Mouse (Mus musculus) heart, embryonic 15.5 days (tissue): ENCODE data around the gene Tnfrsf1b. TPM values are rescaled to one million over a fixed set of nuclear protein-coding genes. Genes with fewer than 3 reads are reported as not detected.

Source experiments
- ATAC-seq: fragments of 200-750 bp; cut with Nextera tagmentation; replicated peaks from 2 replicates; pipeline ENCODE4 v1.8.0; 2017; ENCODE audit warnings: low read depth, moderate TSS enrichment; ENCODE audit not compliant: insufficient number of reproducible peaks, insufficient read depth, low FRiP score
- H3K27ac ChIP-seq: fragments of 300-500 bp; sonication (generic); 2 replicates; pipeline ENCODE4 v1.5.1; 2015; ENCODE audit warnings: mild to moderate bottlenecking, inconsistent platforms
- H3K27me3 ChIP-seq: fragments of 300-500 bp; sonication (generic); 2 replicates; pipeline ENCODE4 v1.6.1; 2015; ENCODE audit warnings: inconsistent platforms
- H3K36me3 ChIP-seq: fragments of 300-500 bp; sonication (generic); 2 replicates; pipeline ENCODE4 v1.6.1; 2015; ENCODE audit warnings: mild to moderate bottlenecking, inconsistent platforms
- H3K4me1 ChIP-seq: fragments of 300-500 bp; sonication (generic); replicated peaks from 2 replicates; pipeline ENCODE4 v1.6.1; 2015; ENCODE audit warnings: inconsistent platforms
- H3K4me2 ChIP-seq: fragments of 300-500 bp; sonication (generic); 2 replicates; pipeline ENCODE4 v1.6.1; 2015; ENCODE audit warnings: inconsistent platforms, mild to moderate bottlenecking, moderate library complexity
- H3K4me3 ChIP-seq: fragments of 300-500 bp; sonication (generic); 2 replicates; pipeline ENCODE4 v1.5.1; 2015; ENCODE audit warnings: mild to moderate bottlenecking, inconsistent platforms
- H3K9ac ChIP-seq: fragments of 300-500 bp; sonication (generic); 2 replicates; pipeline ENCODE4 v1.6.1; 2015; ENCODE audit warnings: mild to moderate bottlenecking, inconsistent platforms
- H3K9me3 ChIP-seq: fragments of 300-500 bp; sonication (generic); replicated peaks from 2 replicates; pipeline ENCODE4 v1.6.1; 2016; ENCODE audit warnings: inconsistent platforms
- WGBS: fragments of 180-500 bp; shearing (Covaris S2); methylation state at CpG from one replicate; pipeline ENCODE4 v1.1.7; 2015; ENCODE audit warnings: mixed read lengths; 5-methylcytosine and 5-hydroxymethylcytosine counted together
- polyA plus RNA-seq: library from polyadenylated mRNA; unstranded; fragments of >200 nt; fragmentation: Nextera tagmentation; extraction: Ambion mirVana; gene quantifications from 2 replicates; pipeline ENCODE4 v1.2.1, GENCODE M21; 2015

Gene Tnfrsf1b
- polyA plus RNA-seq: 2.9 and 6.0 TPM in 2 replicates

DNA sequence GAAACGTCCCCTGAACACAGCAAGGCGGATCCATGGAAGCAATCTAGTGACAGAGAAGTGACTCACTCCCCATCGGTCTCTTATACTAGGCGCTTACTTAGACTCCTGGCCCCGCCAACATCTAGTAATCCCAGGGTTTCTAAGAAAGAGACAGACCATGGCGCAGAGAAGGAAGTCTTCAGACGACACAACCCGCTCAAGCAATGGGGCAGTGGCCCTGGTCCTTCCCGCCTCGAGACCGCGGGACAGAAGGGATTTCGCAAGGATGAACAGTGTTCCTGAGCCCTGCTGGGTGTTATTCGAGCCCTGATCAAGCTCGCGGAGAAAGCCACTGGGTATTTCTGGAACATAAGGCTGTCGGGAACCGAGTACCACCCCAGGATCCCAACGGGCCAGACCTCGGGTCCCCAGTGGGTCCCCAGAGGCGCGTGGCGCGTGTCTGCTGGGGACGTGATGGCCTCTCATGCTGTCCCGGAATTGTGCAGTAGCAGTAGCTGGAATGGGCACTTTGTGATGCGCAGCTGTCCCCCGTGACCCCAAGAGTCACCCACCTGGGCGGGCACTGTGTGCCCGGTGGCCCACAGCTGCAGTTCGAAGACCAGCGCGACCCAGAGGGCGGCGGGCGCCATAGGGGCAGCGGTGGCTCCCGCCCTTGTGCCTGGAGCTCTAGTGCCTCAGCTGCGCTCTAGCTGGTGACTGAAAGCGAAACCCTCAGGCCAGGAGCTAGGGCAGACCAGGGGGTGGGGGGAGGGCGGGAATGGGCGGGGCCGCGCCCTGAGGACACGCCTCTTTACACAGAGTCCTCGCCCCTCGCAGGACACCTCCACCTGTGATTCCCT, at the start of gene Tnfrsf1b:
Tnfrsf1b (minus strand) TSS at position 698 of the 839 bp plus-strand sequence.
- WGBS: 1% methylated on average over 47 of the region's 47 CpGs

DNA sequence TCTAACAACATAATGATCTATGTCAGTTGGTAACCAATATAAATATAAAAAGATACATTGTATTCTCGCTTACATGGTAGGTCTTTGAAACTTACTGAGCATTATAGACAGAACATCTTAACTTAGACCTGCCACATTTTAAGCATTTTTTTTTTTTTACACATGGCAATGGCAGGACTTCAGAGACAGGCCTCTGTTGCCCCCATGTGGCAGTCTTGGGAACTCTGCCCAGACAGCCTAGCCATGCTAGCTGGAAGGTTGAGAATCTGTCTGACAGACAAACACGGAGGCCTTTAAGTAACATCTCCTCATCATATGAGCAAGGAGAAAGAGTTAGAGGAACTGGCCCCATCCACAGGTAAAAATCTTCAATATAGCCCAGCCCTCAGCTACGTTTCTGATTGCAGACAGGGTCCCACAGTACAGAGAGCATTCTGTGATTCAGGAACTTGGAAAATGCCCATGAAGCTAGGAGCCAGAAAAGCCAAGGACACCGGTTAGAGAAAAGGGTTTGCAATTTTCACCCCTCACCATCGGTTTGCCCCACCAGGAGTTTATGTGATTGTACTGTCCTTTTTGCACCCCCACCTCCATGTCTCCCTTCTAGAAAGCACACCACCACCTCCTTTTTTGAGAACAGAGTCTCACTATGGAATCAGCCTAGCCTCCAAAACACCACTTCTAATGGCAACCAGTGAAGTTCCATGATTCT, 49.1 kb upstream of the Tnfrsf1b start:
- Histone ChIP-seq H3K4me3 (no peak overlapping the region), H3K27ac (no peak overlapping the region), H3K36me3 (no peaks in the 10 kb centered on the region), H3K27me3 (no peaks in the 10 kb centered on the region), H3K4me1 (no peaks in the 10 kb centered on the region), H3K9me3 (no peaks in the 10 kb centered on the region), H3K9ac (no peak overlapping the region), H3K4me2 (no peak overlapping the region)
- ATAC-seq: no peak
- WGBS: 44% methylated on average over 5 of the region's 5 CpGs

More for the DNA sequence above, at the start of gene Tnfrsf1b:
- peaks cover 10% of the 10 kb centered on the region for H3K4me1 ChIP-seq
- H3K4me3 ChIP-seq: peak within 1 kb of the TSS; percentile 61
- peak; percentile 78 for ATAC-seq
- no peaks in the 10 kb centered on the region for H3K36me3 ChIP-seq
- H3K9me3 ChIP-seq: no peaks in the 10 kb centered on the region
- H3K27me3 ChIP-seq: peaks cover 35% of the 10 kb centered on the region
- H3K9ac ChIP-seq: peak within 1 kb of the TSS; percentile 56
- H3K27ac ChIP-seq: no peak within 1 kb of the TSS
- peak within 1 kb of the TSS; percentile 91 for H3K4me2 ChIP-seq

DNA sequence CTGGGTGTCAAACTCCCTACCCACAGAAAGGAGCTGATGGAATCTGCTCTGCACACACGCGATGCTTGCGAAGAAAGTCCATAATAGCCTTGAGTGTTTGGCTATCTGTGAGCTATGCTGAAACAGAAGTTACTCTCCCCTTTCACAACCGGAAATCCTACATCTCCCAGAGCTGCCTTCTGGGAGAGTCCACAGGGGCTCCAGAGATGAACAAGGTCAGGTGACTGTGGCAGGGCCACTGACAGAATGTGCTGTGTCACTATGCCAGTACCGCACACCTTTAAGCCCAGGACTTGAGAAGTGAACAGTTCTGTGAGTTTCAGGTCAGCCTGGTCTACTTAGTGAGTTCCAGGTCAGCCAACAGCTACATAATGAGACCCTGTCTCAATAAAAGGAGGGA, 47.9 kb upstream of the Tnfrsf1b start:
- no peaks in the 10 kb centered on the region for H3K36me3 ChIP-seq
- H3K9me3 ChIP-seq: no peaks in the 10 kb centered on the region
- H3K27ac ChIP-seq: no peak overlapping the region
- H3K27me3 ChIP-seq: no peaks in the 10 kb centered on the region
- no peak overlapping the region for H3K9ac ChIP-seq
- no peak overlapping the region for H3K4me3 ChIP-seq
- 81% methylated on average over 5 of the region's 5 CpGs for WGBS
- no peak for ATAC-seq
- no peak overlapping the region for H3K4me2 ChIP-seq
- H3K4me1 ChIP-seq: no peaks in the 10 kb centered on the region

DNA sequence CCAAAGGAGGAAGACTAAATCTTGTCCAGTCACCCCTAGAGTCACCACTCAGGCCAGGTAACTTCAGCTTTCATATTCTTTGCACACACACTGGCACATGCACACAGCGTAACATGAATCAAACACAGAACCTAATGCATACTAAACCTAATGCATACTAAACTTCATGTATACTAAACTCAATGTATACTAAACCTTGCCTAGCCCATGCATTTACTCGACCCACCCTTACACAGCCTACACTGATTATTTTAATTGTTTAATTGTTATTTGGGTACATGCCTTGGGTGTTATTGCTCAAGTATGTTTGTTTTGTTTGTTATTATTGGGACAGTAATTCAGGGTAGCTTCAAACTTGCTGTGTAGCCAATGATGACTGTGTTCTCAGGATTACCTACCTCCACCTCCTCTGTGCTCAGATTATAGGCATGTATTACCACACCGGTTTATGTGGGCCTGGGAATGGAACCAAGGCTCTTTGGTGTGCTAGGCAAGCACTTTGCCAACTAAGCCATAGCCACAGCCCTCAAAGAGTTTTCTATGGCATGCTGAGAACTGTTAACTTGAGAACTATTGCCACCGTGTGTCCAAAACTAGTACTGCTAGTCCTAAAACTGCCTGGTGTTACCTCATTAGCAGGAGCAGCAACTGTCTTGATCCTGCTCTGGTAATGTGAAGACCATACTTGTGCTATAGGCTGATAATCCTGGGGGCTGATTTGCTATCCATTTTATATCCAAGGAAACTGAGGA, 39.9 kb upstream of the Tnfrsf1b start:
- Histone ChIP-seq H3K9me3 (no peaks in the 10 kb centered on the region), H3K9ac (no peak overlapping the region), H3K4me3 (no peak overlapping the region), H3K27ac (no peak overlapping the region), H3K4me2 (no peak overlapping the region), H3K36me3 (no peaks in the 10 kb centered on the region), H3K4me1 (no peaks in the 10 kb centered on the region), H3K27me3 (no peaks in the 10 kb centered on the region)
- ATAC-seq: peak; percentile 31; the same call in 1 of the 2 replicates
- WGBS: 37% methylated on average over 4 of the region's 4 CpGs

- no peak overlapping the region for H3K4me2 ChIP-seq
- H3K9me3 ChIP-seq: no peaks in the 10 kb centered on the region
- no peaks in the 10 kb centered on the region for H3K27me3 ChIP-seq
- no peaks in the 10 kb centered on the region for H3K36me3 ChIP-seq
- 88% methylated on average over 4 of the region's 4 CpGs for WGBS
- H3K9ac ChIP-seq: no peak overlapping the region
- no peak overlapping the region for H3K4me3 ChIP-seq
- no peak for ATAC-seq
- H3K4me1 ChIP-seq: no peaks in the 10 kb centered on the region
- H3K27ac ChIP-seq: no peak overlapping the region
Observed at GRCm38 (mm10) chr4:145284675-145285074, 38.0 kb upstream of the Tnfrsf1b start.

DNA sequence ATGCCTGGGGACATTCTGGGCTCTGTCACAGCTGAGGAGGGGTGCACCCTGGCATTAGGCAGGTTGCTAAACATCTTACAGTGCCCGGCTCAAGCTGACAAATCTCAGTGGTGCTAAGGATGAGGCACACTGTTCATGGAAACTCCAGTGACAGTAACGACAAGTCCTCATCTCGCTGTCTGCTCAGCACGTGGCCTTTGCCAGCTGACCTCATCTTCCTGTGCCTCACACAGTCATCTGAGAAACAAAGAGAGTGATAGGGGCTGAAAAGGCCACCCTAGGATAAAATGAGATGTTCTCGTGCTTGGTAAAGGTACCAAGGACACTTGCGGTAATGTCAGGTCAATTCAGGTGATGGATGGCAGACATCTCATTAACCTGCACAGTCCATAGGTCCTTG, 36.8 kb upstream of the Tnfrsf1b start:
- no peaks in the 10 kb centered on the region for H3K4me1 ChIP-seq
- no peak overlapping the region for H3K4me3 ChIP-seq
- WGBS: 44% methylated on average over 6 of the region's 6 CpGs
- no peaks in the 10 kb centered on the region for H3K9me3 ChIP-seq
- H3K4me2 ChIP-seq: no peak overlapping the region
- H3K27ac ChIP-seq: no peak overlapping the region
- no peak overlapping the region for H3K9ac ChIP-seq
- H3K27me3 ChIP-seq: no peaks in the 10 kb centered on the region
- H3K36me3 ChIP-seq: no peaks in the 10 kb centered on the region
- ATAC-seq: no peak

GRCm38 (mm10) chr4:145280966-145281365, 34.3 kb upstream of the Tnfrsf1b start:
- 92% methylated on average over 6 of the region's 6 CpGs for WGBS
- Histone ChIP-seq H3K36me3 (no peaks in the 10 kb centered on the region), H3K9me3 (no peaks in the 10 kb centered on the region), H3K4me3 (no peak overlapping the region), H3K27me3 (no peaks in the 10 kb centered on the region), H3K9ac (no peak overlapping the region), H3K4me1 (no peaks in the 10 kb centered on the region), H3K27ac (no peak overlapping the region), H3K4me2 (no peak overlapping the region)
- no peak for ATAC-seq

GRCm38 (mm10) chr4:145278724-145279370, 32.2 kb upstream of the Tnfrsf1b start:
- no peak overlapping the region for H3K9ac ChIP-seq
- no peaks in the 10 kb centered on the region for H3K27me3 ChIP-seq
- ATAC-seq: no peak
- H3K4me2 ChIP-seq: no peak overlapping the region
- no peak overlapping the region for H3K4me3 ChIP-seq
- H3K4me1 ChIP-seq: no peaks in the 10 kb centered on the region
- H3K9me3 ChIP-seq: no peaks in the 10 kb centered on the region
- H3K36me3 ChIP-seq: no peaks in the 10 kb centered on the region
- 68% methylated on average over 3 of the region's 3 CpGs for WGBS
- H3K27ac ChIP-seq: no peak overlapping the region

DNA sequence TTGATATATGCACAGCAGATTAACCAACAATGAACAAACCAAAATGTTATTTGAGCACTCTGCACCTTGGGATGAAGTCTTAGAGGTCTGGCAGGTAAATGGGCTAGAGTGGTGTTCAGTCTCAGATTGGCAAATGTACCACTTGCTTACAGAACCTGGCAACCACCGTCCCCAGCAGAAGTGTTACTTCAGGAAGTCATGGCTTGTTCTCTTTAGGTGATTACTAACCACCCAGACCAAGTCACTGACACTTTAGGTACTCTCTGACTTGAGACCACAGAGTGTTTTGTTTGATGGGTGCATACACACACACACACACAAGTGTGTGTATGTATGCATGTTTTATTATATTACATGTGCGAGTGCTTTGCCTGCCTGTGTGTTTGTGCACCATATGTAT, 31.6 kb upstream of the Tnfrsf1b start:
- Histone ChIP-seq H3K4me1 (no peaks in the 10 kb centered on the region), H3K9me3 (no peaks in the 10 kb centered on the region), H3K27ac (no peak overlapping the region), H3K4me2 (no peak overlapping the region), H3K27me3 (no peaks in the 10 kb centered on the region), H3K4me3 (no peak overlapping the region), H3K36me3 (no peaks in the 10 kb centered on the region), H3K9ac (no peak overlapping the region)
- WGBS: 82% methylated on average over 2 of the region's 2 CpGs
- ATAC-seq: no peak

- no peak overlapping the region for H3K9ac ChIP-seq
- no peaks in the 10 kb centered on the region for H3K36me3 ChIP-seq
- H3K9me3 ChIP-seq: no peaks in the 10 kb centered on the region
- H3K4me1 ChIP-seq: no peaks in the 10 kb centered on the region
- no peaks in the 10 kb centered on the region for H3K27me3 ChIP-seq
- no peak overlapping the region for H3K27ac ChIP-seq
- no peak for ATAC-seq
- WGBS: 75% methylated on average over 6 of the region's 6 CpGs
- H3K4me3 ChIP-seq: no peak overlapping the region
- H3K4me2 ChIP-seq: no peak overlapping the region
Observed at GRCm38 (mm10) chr4:145276368-145277249, 29.9 kb upstream of the Tnfrsf1b start.
